Mouse (Mus musculus) hindbrain, embryonic 11.5 days (tissue): ENCODE data around the gene Vcan. TPM values are rescaled to one million over a fixed set of nuclear protein-coding genes. Genes with fewer than 3 reads are reported as not detected.

Experiments
- ATAC-seq: fragments of 200-750 bp; cut with Nextera tagmentation; 2 replicates; pipeline ENCODE4 v1.8.0; 2017; ENCODE audit warnings: mild to moderate bottlenecking, moderate TSS enrichment, moderate library complexity; ENCODE audit not compliant: low FRiP score
- DNase-seq: peaks from one replicate; pipeline ENCODE4 v3.0.0-alpha.2; 2015; ENCODE audit warnings: low spot score
- H3K27ac ChIP-seq: fragments of 300-500 bp; sonication (generic); 2 replicates; pipeline ENCODE4 v1.5.1; 2014; ENCODE audit warnings: mild to moderate bottlenecking, low read depth, low read length
- H3K27me3 ChIP-seq: fragments of 300-500 bp; sonication (generic); 2 replicates; pipeline ENCODE4 v1.6.1; 2014; ENCODE audit warnings: mild to moderate bottlenecking, low read length, moderate library complexity, mixed read lengths; ENCODE audit not compliant: control insufficient read depth, insufficient read depth
- H3K36me3 ChIP-seq: fragments of 300-500 bp; sonication (generic); 2 replicates; pipeline ENCODE4 v1.6.1; 2014; ENCODE audit warnings: mild to moderate bottlenecking, low read length, moderate library complexity, mixed read lengths; ENCODE audit not compliant: control insufficient read depth, insufficient read depth
- H3K4me1 ChIP-seq: fragments of 300-500 bp; sonication (generic); replicated peaks from 2 replicates; pipeline ENCODE4 v1.6.1; 2014; ENCODE audit warnings: low read length, mixed read lengths; ENCODE audit not compliant: control insufficient read depth, insufficient read depth
- H3K4me2 ChIP-seq: fragments of 300-500 bp; sonication (generic); replicated peaks from 2 replicates; pipeline ENCODE4 v1.6.1; 2014; ENCODE audit warnings: mild to moderate bottlenecking, low read depth, low read length
- H3K4me3 ChIP-seq: fragments of 300-500 bp; sonication (generic); 2 replicates; pipeline ENCODE4 v1.5.1; 2014; ENCODE audit warnings: low read depth, low read length
- H3K9ac ChIP-seq: fragments of 300-500 bp; sonication (generic); 2 replicates; pipeline ENCODE4 v1.6.1; 2014; ENCODE audit warnings: low read depth, low read length
- H3K9me3 ChIP-seq: fragments of 300-500 bp; sonication (generic); 2 replicates; pipeline ENCODE4 v1.6.1; 2016; ENCODE audit warnings: low read length; ENCODE audit not compliant: control insufficient read depth
- WGBS: fragments of 180-500 bp; shearing (Covaris S2); extraction: QIAGEN DNeasy Blood & Tissue Kit; methylation state at CpG from one replicate; pipeline ENCODE4 v1.1.7; 2014; 5-methylcytosine and 5-hydroxymethylcytosine counted together
- polyA plus RNA-seq: library from polyadenylated mRNA; unstranded; fragments of >200 nt; fragmentation: Nextera tagmentation; extraction: Ambion mirVana; gene quantifications from 2 replicates; pipeline ENCODE4 v1.2.1, GENCODE M21; 2014

Gene Vcan
- polyA plus RNA-seq, 1 experiment from 2014 or later = 99.0 TPM

GRCm38 (mm10) chr13:89702395-89702794 lies 39.9 kb downstream of the Vcan start:
- WGBS = 90% methylated on average over 4 of the region's 4 CpGs

GRCm38 (mm10) chr13:89699998-89700555 lies 42.2 kb downstream of the Vcan start:
- H3K4me3 ChIP-seq = no peak overlapping the region
- no peaks in the 10 kb centered on the region for H3K27me3 ChIP-seq
- no peak overlapping the region for H3K9ac ChIP-seq
- H3K36me3 ChIP-seq = no peaks in the 10 kb centered on the region
- no peaks in the 10 kb centered on the region for H3K9me3 ChIP-seq
- DNase-seq (no peak), ATAC-seq (no peak)
- H3K4me1 ChIP-seq = no peaks in the 10 kb centered on the region
- 88% methylated on average over 2 of the region's 2 CpGs for WGBS
- no peak overlapping the region for H3K27ac ChIP-seq
- H3K4me2 ChIP-seq = no peak overlapping the region

More at GRCm38 (mm10) chr13:89702395-89702794, 39.9 kb downstream of the Vcan start:
- no peak overlapping the region for H3K9ac ChIP-seq
- no peak overlapping the region for H3K4me3 ChIP-seq
- H3K9me3 ChIP-seq = no peaks in the 10 kb centered on the region
- no peak overlapping the region for H3K4me2 ChIP-seq
- no peak for ATAC-seq
- H3K27me3 ChIP-seq = no peaks in the 10 kb centered on the region
- H3K4me1 ChIP-seq = no peaks in the 10 kb centered on the region
- H3K27ac ChIP-seq = no peak overlapping the region
- no peaks in the 10 kb centered on the region for H3K36me3 ChIP-seq
- no peak for DNase-seq

- Histone ChIP-seq H3K9me3 (no peaks in the 10 kb centered on the region), H3K4me1 (no peaks in the 10 kb centered on the region), H3K9ac (no peak overlapping the region), H3K27me3 (no peaks in the 10 kb centered on the region), H3K4me3 (no peak overlapping the region), H3K27ac (no peak overlapping the region), H3K4me2 (no peak overlapping the region), H3K36me3 (peaks cover 3% of the 10 kb centered on the region; the same call in 1 of the 2 replicates)
- ATAC-seq = no peak
- no peak for DNase-seq
- 97% methylated on average over 1 of the region's 1 CpGs for WGBS
Observed at GRCm38 (mm10) chr13:89692597-89692996, 49.7 kb downstream of the Vcan start.

GRCm38 (mm10) chr13:89683490-89683889 lies 58.8 kb downstream of the Vcan start:
- no peak for ATAC-seq
- Histone ChIP-seq H3K4me1 (no peaks in the 10 kb centered on the region), H3K9ac (no peak overlapping the region), H3K36me3 (no peaks in the 10 kb centered on the region), H3K27me3 (no peaks in the 10 kb centered on the region), H3K4me3 (no peak overlapping the region), H3K9me3 (no peaks in the 10 kb centered on the region), H3K4me2 (no peak overlapping the region), H3K27ac (no peak overlapping the region)
- 97% methylated on average over 3 of the region's 3 CpGs for WGBS
- no peak for DNase-seq

- H3K36me3 ChIP-seq = peaks cover 3% of the 10 kb centered on the region; the same call in 1 of the 2 replicates
- no peak overlapping the region for H3K4me3 ChIP-seq
- WGBS = 73% methylated on average over 7 of the region's 7 CpGs
- H3K9me3 ChIP-seq = no peaks in the 10 kb centered on the region
- ATAC-seq (no peak), DNase-seq (no peak)
- H3K27me3 ChIP-seq = no peaks in the 10 kb centered on the region
- no peak overlapping the region for H3K27ac ChIP-seq
- H3K4me1 ChIP-seq = no peaks in the 10 kb centered on the region
- no peak overlapping the region for H3K9ac ChIP-seq
- no peak overlapping the region for H3K4me2 ChIP-seq
Observed at GRCm38 (mm10) chr13:89682254-89682653, 60.1 kb downstream of the Vcan start.

GRCm38 (mm10) chr13:89679756-89680155 lies 62.6 kb downstream of the Vcan start:
- no peak for ATAC-seq
- Histone ChIP-seq H3K4me2 (no peak overlapping the region), H3K9me3 (no peaks in the 10 kb centered on the region), H3K4me3 (no peak overlapping the region), H3K4me1 (no peaks in the 10 kb centered on the region), H3K36me3 (peaks cover 3% of the 10 kb centered on the region; the same call in 1 of the 2 replicates), H3K9ac (no peak overlapping the region), H3K27ac (no peak overlapping the region), H3K27me3 (no peaks in the 10 kb centered on the region)
- DNase-seq = no peak
- 96% methylated on average over 6 of the region's 6 CpGs for WGBS

- H3K4me1 ChIP-seq = no peaks in the 10 kb centered on the region
- H3K36me3 ChIP-seq = no peaks in the 10 kb centered on the region
- H3K4me3 ChIP-seq = no peak overlapping the region
- WGBS = 83% methylated on average over 3 of the region's 3 CpGs
- DNase-seq (no peak), ATAC-seq (no peak)
- H3K27me3 ChIP-seq = no peaks in the 10 kb centered on the region
- H3K27ac ChIP-seq = no peak overlapping the region
- no peak overlapping the region for H3K4me2 ChIP-seq
- no peaks in the 10 kb centered on the region for H3K9me3 ChIP-seq
- no peak overlapping the region for H3K9ac ChIP-seq
Observed at GRCm38 (mm10) chr13:89670505-89670904, 71.8 kb downstream of the Vcan start.

GRCm38 (mm10) chr13:89668981-89669880 lies 73.1 kb downstream of the Vcan start:
- ATAC-seq (no peak), DNase-seq (no peak)
- Histone ChIP-seq H3K27me3 (no peaks in the 10 kb centered on the region), H3K27ac (no peak overlapping the region), H3K36me3 (no peaks in the 10 kb centered on the region), H3K9me3 (no peaks in the 10 kb centered on the region), H3K4me3 (no peak overlapping the region), H3K9ac (no peak overlapping the region), H3K4me1 (no peaks in the 10 kb centered on the region), H3K4me2 (no peak overlapping the region)
- 81% methylated on average over 10 of the region's 10 CpGs for WGBS

- peak; percentile 30; the same call in 1 of the 2 replicates for ATAC-seq
- DNase-seq = peak; percentile 49
- Histone ChIP-seq H3K36me3 (no peaks in the 10 kb centered on the region), H3K4me1 (no peaks in the 10 kb centered on the region), H3K27ac (no peak overlapping the region), H3K4me3 (no peak overlapping the region), H3K9me3 (no peaks in the 10 kb centered on the region), H3K27me3 (no peaks in the 10 kb centered on the region), H3K4me2 (no peak overlapping the region), H3K9ac (no peak overlapping the region)
- WGBS = 91% methylated on average over 1 of the region's 1 CpGs
Observed at GRCm38 (mm10) chr13:89668069-89668468, 74.2 kb downstream of the Vcan start.
